Mouse (Mus musculus): ENCODE measurements around the gene Pxylp1. TPM values are rescaled to one million over a fixed set of nuclear protein-coding genes. Genes with fewer than 3 reads are reported as not detected.
A peak's percentile ranks its signal among the peaks of the same experiment; 100 is the strongest.

Pxylp1 gene
- polyA plus RNA-seq, 1 experiment from 2014 or later = 29.7 TPM

DNA sequence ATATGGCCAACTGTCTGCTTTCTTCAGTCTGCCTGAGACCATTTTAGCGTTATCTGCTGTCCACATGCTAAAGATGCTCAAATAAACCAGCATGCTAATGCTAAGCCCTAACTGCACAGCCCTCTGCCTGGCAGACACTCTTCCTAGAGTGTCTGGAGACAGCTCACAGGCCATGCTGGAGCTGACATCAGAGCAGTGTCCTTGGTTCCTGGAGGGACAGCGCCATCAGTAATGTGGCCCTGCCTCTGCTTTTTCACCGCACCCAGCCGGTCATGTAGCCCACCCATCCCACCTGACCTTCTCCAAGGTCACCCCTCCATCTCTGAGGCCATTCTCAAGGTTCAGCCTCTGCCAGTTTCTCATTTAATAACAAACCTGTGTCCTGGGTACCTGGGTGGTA lies 60.0 kb downstream of the Pxylp1 start:
- WGBS = 66% methylated on average over 4 of the region's 4 CpGs
- no peak for ATAC-seq (ENCODE audit: insufficient read depth, low FRiP score, low read depth)
- Histone ChIP-seq H3K4me1 (no peaks in the 10 kb centered on the region), H3K27ac (no peak overlapping the region), H3K4me3 (replicated peaks) (no peak overlapping the region), H3K4me2 (no peak overlapping the region), H3K9ac (no peak overlapping the region), H3K9me3 (no peaks in the 10 kb centered on the region), H3K27me3 (replicated peaks) (no peaks in the 10 kb centered on the region), H3K36me3 (no peaks in the 10 kb centered on the region)

DNA sequence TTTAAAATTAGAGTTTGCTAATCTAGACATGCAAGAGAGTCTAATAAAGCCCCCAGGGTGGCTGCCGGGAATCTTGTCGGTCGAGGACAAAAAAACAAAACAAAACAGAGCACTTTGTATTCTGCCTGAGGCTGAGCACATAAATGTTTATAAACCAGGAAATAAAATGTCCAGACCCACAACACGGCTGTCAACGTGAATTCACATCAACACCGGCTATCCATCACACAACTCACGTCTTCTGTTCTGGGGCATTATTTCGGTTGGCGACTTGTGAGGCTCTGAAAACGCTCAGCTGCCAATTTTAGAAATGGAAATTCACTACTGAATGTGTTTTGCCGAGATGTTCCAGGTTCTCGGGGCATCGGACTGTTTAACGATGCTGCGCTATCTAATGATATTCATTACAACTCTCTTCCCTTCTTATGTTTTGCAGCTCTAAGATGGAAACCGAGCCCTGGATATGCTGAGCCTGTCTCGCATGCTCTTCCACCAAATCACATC lies 61.6 kb downstream of the Pxylp1 start:
- WGBS = 75% methylated on average over 17 of the region's 17 CpGs

DNA sequence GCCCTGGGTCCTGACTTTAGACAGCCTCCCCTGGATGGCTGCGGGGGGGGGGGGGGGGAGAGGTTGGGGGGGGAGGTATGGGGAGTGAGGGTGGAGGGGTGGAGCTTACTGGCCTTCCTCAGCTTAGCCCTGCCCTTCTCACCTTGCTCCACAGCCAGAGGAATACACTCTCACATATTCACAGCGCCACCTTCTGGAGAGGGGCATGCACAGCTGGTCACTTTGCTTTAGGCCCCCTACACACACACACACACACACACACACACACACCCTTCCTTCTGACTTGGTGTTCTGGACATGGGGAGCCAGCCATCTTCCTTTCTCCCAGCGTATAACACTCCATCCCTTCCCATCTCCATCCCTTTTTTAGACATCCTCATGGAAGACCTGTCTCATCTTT lies 62.8 kb downstream of the Pxylp1 start:
- Histone ChIP-seq H3K4me1 (no peaks in the 10 kb centered on the region), H3K27me3 (replicated peaks) (no peaks in the 10 kb centered on the region), H3K36me3 (0 out of 2 replicates have a peak, but pooled peaks cover 4% of the 10 kb centered on the region), H3K27ac (no peak overlapping the region), H3K9ac (no peak overlapping the region), H3K4me3 (replicated peaks) (no peak overlapping the region), H3K9me3 (no peaks in the 10 kb centered on the region), H3K4me2 (no peak overlapping the region)
- no peak for ATAC-seq (ENCODE audit: insufficient read depth, low FRiP score, low read depth)
- WGBS = 94% methylated on average over 2 of the region's 3 CpGs

More for the DNA sequence above, 61.6 kb downstream of the Pxylp1 start:
- Histone ChIP-seq H3K27me3 (replicated peaks) (no peaks in the 10 kb centered on the region), H3K27ac (no peak overlapping the region), H3K36me3 (no peaks in the 10 kb centered on the region), H3K4me2 (no peak overlapping the region), H3K9ac (no peak overlapping the region), H3K9me3 (no peaks in the 10 kb centered on the region), H3K4me1 (no peaks in the 10 kb centered on the region), H3K4me3 (replicated peaks) (no peak overlapping the region)
- no peak for ATAC-seq (ENCODE audit: insufficient read depth, low FRiP score, low read depth)

DNA sequence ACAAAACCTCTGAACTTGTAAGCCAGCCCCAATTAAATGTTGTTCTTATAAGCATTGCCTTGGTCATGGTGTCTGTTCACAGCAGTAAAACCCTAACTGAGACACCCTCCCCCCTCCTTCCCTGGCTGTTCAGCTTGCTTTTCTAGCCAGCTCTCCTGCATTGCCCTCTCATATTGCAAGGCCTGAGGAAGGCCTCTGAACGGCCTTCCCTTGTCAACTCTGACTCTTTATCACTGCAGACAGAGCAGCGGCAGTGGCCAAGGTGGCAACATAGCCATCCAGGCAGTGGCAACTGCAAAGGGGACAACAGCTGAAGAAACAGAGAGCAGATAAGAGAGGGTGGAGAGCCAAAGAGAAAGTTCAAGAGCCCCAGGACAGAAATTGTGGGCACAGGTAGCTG lies 64.4 kb downstream of the Pxylp1 start:
- no peak overlapping the region for H3K9ac ChIP-seq
- no peaks in the 10 kb centered on the region for H3K9me3 ChIP-seq
- no peaks in the 10 kb centered on the region for H3K27me3 ChIP-seq (replicated peaks)
- no peak for ATAC-seq (ENCODE audit: insufficient read depth, low FRiP score, low read depth)
- 0 out of 2 replicates have a peak, but pooled peaks cover 4% of the 10 kb centered on the region for H3K36me3 ChIP-seq
- 60% methylated on average over 2 of the region's 2 CpGs for WGBS
- no peak overlapping the region for H3K27ac ChIP-seq
- no peak overlapping the region for H3K4me3 ChIP-seq (replicated peaks)
- no peaks in the 10 kb centered on the region; the same call in 1 of the 2 replicates for H3K4me1 ChIP-seq
- H3K4me2 ChIP-seq = no peak overlapping the region

DNA sequence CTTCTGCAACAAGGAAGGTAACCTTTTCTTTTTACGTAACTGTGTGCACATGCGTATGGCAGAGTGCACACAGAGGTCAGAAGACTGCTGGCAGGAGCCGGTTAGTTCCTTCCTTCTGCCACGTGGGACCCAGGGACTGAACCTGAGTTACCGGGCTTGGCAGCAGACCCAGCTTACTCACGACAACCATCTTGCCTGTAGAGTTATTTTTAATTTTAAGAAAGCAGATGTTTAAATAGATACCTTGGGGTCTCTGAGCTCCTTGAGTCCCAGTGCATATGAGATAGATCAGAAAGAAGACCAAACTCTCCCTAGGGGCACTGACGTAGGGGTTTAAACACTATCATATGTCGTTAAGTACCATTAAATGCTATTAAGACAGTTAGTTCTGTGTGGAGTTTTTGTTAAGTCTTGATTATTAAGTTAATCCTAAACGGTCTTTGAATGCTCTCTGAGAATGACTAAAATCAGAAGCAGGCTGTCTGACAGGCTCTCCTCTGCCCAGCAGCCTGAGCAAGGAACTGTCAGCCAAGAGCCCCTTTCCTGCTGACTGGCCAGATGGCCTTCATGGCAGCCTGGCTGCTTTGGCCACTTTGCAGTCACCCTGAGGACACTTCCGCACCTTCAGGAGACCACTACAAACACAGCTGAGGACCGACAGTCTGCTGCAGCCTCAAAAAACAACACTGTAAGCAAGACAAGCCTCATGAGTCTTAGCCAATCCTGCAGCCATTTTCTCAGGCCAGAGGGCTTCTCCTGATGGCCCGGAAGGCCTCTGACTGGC lies 65.3 kb downstream of the Pxylp1 start:
- no peak for ATAC-seq (ENCODE audit: insufficient read depth, low FRiP score, low read depth)
- Histone ChIP-seq H3K9me3 (no peaks in the 10 kb centered on the region), H3K4me2 (no peak overlapping the region), H3K27me3 (replicated peaks) (no peaks in the 10 kb centered on the region), H3K4me1 (no peaks in the 10 kb centered on the region; the same call in 1 of the 2 replicates), H3K36me3 (0 out of 2 replicates have a peak, but pooled peaks cover 4% of the 10 kb centered on the region), H3K4me3 (replicated peaks) (no peak overlapping the region), H3K9ac (no peak overlapping the region), H3K27ac (no peak overlapping the region)
- 77% methylated on average over 12 of the region's 12 CpGs for WGBS

DNA sequence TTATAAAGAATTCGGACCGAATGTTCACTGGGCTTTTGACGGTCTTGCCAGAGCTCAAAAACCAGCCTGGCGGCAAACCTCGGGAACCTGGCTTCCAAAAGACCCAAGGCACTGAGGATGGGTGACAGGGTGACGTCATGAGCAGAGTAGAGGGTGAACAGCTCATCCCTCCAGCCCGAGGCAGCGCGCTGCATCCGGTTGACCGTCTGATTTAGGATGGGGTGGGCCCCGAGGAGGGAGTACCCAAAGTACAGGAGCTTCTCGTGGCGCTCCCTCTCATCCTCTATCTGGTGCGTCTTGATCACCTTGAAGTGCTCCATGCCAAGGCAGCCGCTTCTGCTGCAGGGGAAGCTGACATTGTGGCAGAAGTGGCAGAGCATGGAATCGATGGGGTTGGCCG lies 67.6 kb downstream of the Pxylp1 start:
- Histone ChIP-seq H3K36me3 (0 out of 2 replicates have a peak, but pooled peaks cover 4% of the 10 kb centered on the region), H3K27me3 (replicated peaks) (no peaks in the 10 kb centered on the region), H3K9me3 (no peaks in the 10 kb centered on the region), H3K4me1 (no peaks in the 10 kb centered on the region; the same call in 1 of the 2 replicates), H3K4me2 (no peak overlapping the region), H3K4me3 (replicated peaks) (no peak overlapping the region), H3K9ac (no peak overlapping the region), H3K27ac (no peak overlapping the region)
- ATAC-seq (ENCODE audit: insufficient read depth, low FRiP score, low read depth) = no peak
- WGBS = 96% methylated on average over 18 of the region's 18 CpGs

DNA sequence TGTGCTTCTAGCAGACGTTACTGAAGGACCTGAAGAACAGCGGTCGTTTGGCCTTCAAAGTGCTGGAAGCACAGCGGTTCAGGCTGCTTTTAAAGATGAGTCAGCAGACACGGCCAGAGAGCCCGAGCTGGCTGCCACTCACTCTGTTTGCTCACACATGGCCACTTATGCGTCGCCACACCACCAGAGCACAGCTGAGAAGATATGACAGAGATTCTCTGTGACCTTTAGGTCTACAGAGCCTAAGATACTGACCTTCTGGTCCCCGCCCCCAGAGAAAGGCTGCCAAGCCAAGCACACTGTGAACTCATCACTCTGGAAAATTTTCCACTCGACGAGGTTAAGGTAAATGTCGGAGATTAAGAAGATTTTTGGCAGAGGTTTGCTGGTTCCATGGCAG lies 68.4 kb downstream of the Pxylp1 start:
- H3K4me3 ChIP-seq (replicated peaks) = no peak overlapping the region
- ATAC-seq (ENCODE audit: insufficient read depth, low FRiP score, low read depth) = no peak; the same call in 1 of the 2 replicates
- 0 out of 2 replicates have a peak, but pooled peaks cover 4% of the 10 kb centered on the region for H3K36me3 ChIP-seq
- H3K27ac ChIP-seq = no peak overlapping the region
- H3K4me1 ChIP-seq = no peaks in the 10 kb centered on the region; the same call in 1 of the 2 replicates
- no peak overlapping the region for H3K4me2 ChIP-seq
- no peaks in the 10 kb centered on the region for H3K9me3 ChIP-seq
- H3K9ac ChIP-seq = no peak overlapping the region
- H3K27me3 ChIP-seq (replicated peaks) = no peaks in the 10 kb centered on the region
- WGBS = 56% methylated on average over 12 of the region's 12 CpGs

DNA sequence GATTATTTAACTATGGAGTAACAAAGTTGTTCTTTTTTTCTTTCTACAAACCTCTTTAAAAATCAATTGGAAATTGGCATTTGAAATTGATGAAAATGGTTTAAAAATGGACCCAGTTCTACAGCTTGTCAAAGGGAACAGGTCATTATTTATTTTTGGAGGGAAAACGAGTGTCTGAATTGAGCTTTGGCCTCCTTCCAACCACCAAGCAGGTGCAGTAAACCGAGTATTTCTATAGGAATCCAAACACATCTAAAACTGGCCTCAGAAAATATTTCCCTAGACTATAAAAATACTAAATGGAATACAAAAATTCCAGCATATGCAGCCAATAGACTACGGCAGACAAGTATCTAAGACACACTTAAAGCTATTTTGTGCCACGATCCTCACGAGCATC lies 68.9 kb downstream of the Pxylp1 start:
- Histone ChIP-seq H3K27me3 (replicated peaks) (no peaks in the 10 kb centered on the region), H3K4me1 (no peaks in the 10 kb centered on the region; the same call in 1 of the 2 replicates), H3K9me3 (no peaks in the 10 kb centered on the region), H3K9ac (no peak overlapping the region), H3K36me3 (0 out of 2 replicates have a peak, but pooled peaks cover 4% of the 10 kb centered on the region), H3K4me2 (no peak overlapping the region), H3K27ac (no peak overlapping the region), H3K4me3 (replicated peaks) (no peak overlapping the region)
- WGBS = 55% methylated on average over 5 of the region's 5 CpGs
- ATAC-seq (ENCODE audit: insufficient read depth, low FRiP score, low read depth) = no peak

DNA sequence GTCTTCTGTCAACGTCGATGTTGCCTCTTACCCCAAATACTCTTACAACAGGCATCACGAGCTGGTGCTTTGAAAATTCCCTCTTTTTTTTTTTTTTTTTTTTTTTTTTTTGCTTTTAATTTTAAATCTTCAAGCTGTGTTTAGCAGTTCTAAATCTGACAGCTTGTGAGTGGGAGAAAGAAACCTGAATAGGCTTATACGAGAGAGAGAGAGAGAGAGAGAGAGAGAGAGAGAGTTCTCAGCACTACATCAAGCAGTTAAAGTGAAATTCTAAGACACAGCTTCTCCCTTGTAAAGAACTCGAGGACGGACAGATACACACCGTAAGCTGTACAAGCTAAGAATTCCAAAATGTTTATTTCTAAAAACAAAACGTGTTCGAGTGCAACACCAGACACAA lies 69.5 kb downstream of the Pxylp1 start:
- Histone ChIP-seq H3K4me2 (no peak overlapping the region), H3K9me3 (no peaks in the 10 kb centered on the region), H3K4me1 (no peaks in the 10 kb centered on the region; the same call in 1 of the 2 replicates), H3K27me3 (replicated peaks) (no peaks in the 10 kb centered on the region), H3K27ac (no peak overlapping the region), H3K36me3 (0 out of 2 replicates have a peak, but pooled peaks cover 4% of the 10 kb centered on the region), H3K9ac (no peak overlapping the region), H3K4me3 (replicated peaks) (no peak overlapping the region)
- ATAC-seq (ENCODE audit: insufficient read depth, low FRiP score, low read depth) = no peak
- 80% methylated on average over 9 of the region's 9 CpGs for WGBS

DNA sequence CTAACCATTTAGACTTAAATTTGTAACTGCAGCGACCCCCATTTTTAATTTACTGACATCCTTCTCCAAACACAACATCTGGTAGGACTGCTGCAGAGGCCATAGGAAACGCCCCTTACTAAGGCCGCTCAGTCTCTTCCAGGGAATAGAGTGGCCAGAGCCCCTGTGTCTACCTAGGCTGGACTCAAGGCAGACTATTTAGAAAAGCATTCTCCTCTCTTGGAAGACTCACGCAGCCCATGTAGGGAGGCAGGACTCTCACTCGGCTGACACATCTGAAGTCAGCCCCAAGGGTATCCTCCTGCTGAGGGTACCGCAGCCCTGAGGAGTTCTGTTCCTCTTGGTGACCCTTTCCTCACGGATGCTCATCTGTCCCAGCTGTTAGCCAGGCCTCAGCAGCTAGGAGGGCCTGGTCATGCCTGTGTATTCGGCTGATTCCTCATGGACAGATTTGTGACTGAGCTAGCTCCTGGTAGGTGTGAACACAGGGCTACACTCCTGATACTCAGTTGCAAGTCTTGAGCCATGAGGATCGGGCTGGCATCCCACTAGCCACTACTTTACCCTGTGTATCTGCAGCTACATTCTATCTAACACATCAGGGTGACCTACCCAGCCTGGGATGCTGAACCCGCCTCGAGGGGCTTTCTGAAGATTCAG lies 73.5 kb downstream of the Pxylp1 start:
- WGBS = 62% methylated on average over 11 of the region's 11 CpGs
- ATAC-seq (ENCODE audit: insufficient read depth, low FRiP score, low read depth) = 0 out of 2 replicates have a peak, but pooled peaks have one; percentile 4
- Histone ChIP-seq H3K4me2 (no peak overlapping the region), H3K9me3 (no peaks in the 10 kb centered on the region), H3K27ac (no peak overlapping the region), H3K4me1 (no peaks in the 10 kb centered on the region; the same call in 1 of the 2 replicates), H3K27me3 (replicated peaks) (no peaks in the 10 kb centered on the region), H3K4me3 (replicated peaks) (no peak overlapping the region), H3K9ac (no peak overlapping the region), H3K36me3 (no peaks in the 10 kb centered on the region)

DNA sequence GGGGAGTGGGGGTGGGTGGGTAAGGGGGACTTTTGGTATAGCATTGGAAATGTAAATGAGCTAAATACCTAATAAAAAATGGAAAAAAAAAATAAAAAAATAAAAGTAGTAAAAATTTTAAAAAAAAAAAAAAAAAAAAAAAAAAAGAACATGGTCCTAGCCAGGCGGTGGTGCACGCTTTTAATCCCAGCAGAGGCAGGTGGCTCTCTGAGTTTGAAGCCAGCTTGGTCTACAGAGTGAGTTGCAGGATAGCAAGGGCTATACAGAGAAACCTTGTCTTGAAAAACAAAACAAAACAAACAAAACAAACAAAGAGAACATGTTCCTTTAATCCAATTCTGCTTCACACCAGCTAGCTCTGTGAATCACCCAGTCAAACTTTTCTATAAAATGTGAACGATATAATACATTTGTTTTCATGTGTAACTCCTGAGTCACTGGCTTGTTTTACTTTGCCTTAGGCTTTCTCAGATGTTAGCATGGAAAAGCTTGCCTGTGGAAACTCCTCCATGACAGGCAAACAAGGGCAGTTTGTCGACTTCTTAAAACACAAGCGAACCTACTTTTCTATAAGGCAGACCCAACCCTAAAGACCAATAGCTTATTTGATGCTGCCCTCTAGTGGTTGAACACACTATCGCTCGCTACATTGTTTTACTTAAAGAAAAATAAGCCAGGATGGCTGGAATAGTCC lies 74.2 kb downstream of the Pxylp1 start:
- Histone ChIP-seq H3K4me2 (no peak overlapping the region), H3K4me3 (replicated peaks) (no peak overlapping the region), H3K4me1 (no peaks in the 10 kb centered on the region), H3K27me3 (replicated peaks) (no peaks in the 10 kb centered on the region), H3K27ac (no peak overlapping the region), H3K9ac (no peak overlapping the region), H3K9me3 (no peaks in the 10 kb centered on the region), H3K36me3 (no peaks in the 10 kb centered on the region)
- peak; percentile 56; the same call in 1 of the 2 replicates for ATAC-seq (ENCODE audit: insufficient read depth, low FRiP score, low read depth)
- 33% methylated on average over 7 of the region's 7 CpGs for WGBS
